8 mouse cellular contexts compared by ENCODE assay signal in the genomic region with DNA sequence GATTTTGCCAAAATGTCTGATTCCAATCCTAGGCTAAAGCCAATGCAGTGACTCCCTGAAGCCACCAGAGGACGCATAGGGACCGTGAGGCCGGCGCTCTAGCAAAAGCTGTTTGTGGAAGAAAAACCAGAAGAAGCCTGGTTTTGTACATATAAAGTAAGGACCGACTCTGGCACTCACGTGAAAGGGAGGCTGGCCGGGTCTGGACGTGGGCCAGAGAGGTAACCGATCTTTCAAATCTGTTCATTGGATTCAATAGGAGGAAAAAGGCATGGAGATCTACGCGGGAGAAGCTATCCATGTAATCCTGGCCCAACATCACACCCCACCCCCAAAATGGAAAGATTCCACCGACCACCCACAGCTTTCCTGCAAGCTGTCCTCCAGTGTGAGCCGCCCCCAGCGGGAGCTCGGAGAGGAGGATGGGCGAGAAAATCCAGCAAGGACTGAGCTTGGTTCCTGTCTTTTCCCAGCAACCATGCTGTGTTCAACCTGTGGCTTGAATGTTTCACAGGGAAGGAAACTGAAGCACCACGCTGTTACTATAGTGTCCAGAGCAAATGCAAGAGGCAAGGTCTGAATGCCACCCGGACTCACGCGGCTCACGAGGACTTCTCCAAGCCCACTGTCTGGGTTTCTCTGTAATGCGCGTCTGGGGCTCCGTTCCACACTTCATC. TPM values are rescaled to one million over a fixed set of nuclear protein-coding genes. Genes with fewer than 3 reads are reported as not detected.
A peak's percentile ranks its signal among the peaks of the same experiment; 100 is the strongest.
DNase-seq lines count a peak whose midpoint lies in the region; ATAC-seq lines count a peak whose summit lies in the region.

No protein-coding gene starts in this region.

- 8% methylated on average over 24 of the region's 24 CpGs for WGBS in hindbrain, embryonic 15.5 days

- H3K4me3 ChIP-seq in hindbrain, embryonic 15.5 days, result peak overlapping the region; percentile 37

- peak; percentile 38 for DNase-seq in T-cell, adult 2 months (ENCODE audit: low spot score)
- peak; percentile 30 for DNase-seq in cerebellum, adult 8-10 months
- DNase-seq in forelimb bud, embryonic 11.5 days (ENCODE audit: low read depth, low spot score), result peak; percentile 74
- DNase-seq in left cerebral cortex, adult 11 months (ENCODE audit: low spot score), result peak; percentile 74
- peak; percentile 44 for DNase-seq in lung, postnatal 25 days (ENCODE audit: low spot score)
- peak; percentile 58 for DNase-seq in retina, postnatal 7 days (ENCODE audit: low read depth, low spot score)

- peak overlapping the region; percentile 74 for H3K4me2 ChIP-seq in hindbrain, embryonic 15.5 days

- H3K27me3 ChIP-seq in hindbrain, embryonic 15.5 days, result no peaks in the 10 kb centered on the region

- peak; percentile 86 for ATAC-seq in hindbrain, embryonic 15.5 days (ENCODE audit: low FRiP score, low read depth)
- no peak for ATAC-seq in inflammation-experienced regulatory T-cells, adult 6 months

- H3K4me1 ChIP-seq in hindbrain, embryonic 15.5 days (replicated peaks), result peaks cover 9% of the 10 kb centered on the region

- peak overlapping the region; percentile 41 for H3K9ac ChIP-seq in hindbrain, embryonic 15.5 days

- no peaks in the 10 kb centered on the region for H3K9me3 ChIP-seq in hindbrain, embryonic 15.5 days

- H3K36me3 ChIP-seq in hindbrain, embryonic 15.5 days, result no peaks in the 10 kb centered on the region

- H3K27ac ChIP-seq in hindbrain, embryonic 15.5 days (replicated peaks), result peak overlapping the region; percentile 31

RNA-seq across cellular contexts. Expression of gene Slc22a8, which starts 12.6 kb away (rescaled TPM):
- 12.0 and 12.7 TPM in 2 replicates for polyA plus RNA-seq in hindbrain, embryonic 15.5 days (2015; fragmentation: Nextera tagmentation; extraction: Ambion mirVana)
- not detected for polyA plus RNA-seq in inflammation-experienced regulatory T-cells, adult 6 months (2017; shearing (Covaris generic))

RNA-seq across cellular contexts. Expression of gene Slc22a6, which starts 39.4 kb away (rescaled TPM):
- 9.6 and 11.9 TPM in 2 replicates for polyA plus RNA-seq in hindbrain, embryonic 15.5 days (2015; fragmentation: Nextera tagmentation; extraction: Ambion mirVana)
- polyA plus RNA-seq in inflammation-experienced regulatory T-cells, adult 6 months (2017; shearing (Covaris generic)), result not detected

Comparison
In these comparisons a context has a peak if more than half of its experiments do, and no peak if none do; other contexts are left out.
1. RNA of gene Slc22a8, which starts 12.6 kb away (polyA plus RNA-seq): 12.0 to 12.7 TPM in hindbrain, embryonic 15.5 days; not detected in inflammation-experienced regulatory T-cells, adult 6 months; every median in the first group is over 10 times any median in the second.
2. RNA of gene Slc22a6, which starts 39.4 kb away (polyA plus RNA-seq): 9.6 to 11.9 TPM in hindbrain, embryonic 15.5 days; not detected in inflammation-experienced regulatory T-cells, adult 6 months; every median in the first group is over 10 times any median in the second.
3. Peak in every context shown above with its lines, with median percentiles within 50 percentile points of each other: DNase-seq.